Mouse (Mus musculus) thymus, adult 2 months (tissue): ENCODE data around the gene Odf3l1.

Experiments used
- CTCF ChIP-seq: fragments of 200-500 bp; IDR thresholded peaks from 2 replicates; pipeline ENCODE4 v1.5.1; 2012; ENCODE audit warnings: mild to moderate bottlenecking, control low read depth, low read length, moderate library complexity, borderline replicate concordance; ENCODE audit not compliant: control insufficient read depth, poor library complexity, insufficient read depth; ENCODE audit errors: extremely low read depth
- POLR2A ChIP-seq: fragments of 200-500 bp; IDR thresholded peaks from 2 replicates; pipeline ENCODE4 v1.6.1; 2012; ENCODE audit warnings: mild to moderate bottlenecking, low read length, control low read depth, moderate library complexity; ENCODE audit not compliant: control insufficient read depth, poor library complexity, insufficient read depth; ENCODE audit errors: extremely low read depth

DNA sequence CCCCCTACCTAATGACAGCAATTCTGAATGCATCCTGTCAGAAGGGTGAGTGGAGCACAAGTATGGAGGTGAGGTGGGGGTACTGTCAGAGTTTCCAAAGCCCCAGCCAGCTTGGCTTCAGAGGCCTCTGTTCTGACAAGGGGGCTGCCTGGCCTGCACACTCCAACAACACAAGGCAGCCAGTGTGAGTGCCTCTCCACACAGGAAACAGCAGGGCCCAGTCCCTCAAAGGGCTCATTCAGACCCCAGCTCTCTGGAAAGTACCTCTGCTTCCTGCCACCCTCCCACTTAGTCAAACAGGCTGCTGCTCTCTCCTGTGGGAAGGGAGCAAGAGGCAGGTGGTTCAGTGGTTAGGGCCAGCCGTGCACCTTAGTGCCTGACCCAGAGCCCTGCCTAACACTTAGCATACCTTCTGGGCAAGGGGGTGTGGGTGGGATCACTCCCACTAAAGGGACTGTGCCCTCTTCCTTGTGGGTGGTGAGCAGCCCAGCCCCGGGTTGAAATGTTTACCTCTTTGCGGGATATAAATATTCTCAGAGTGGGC, 17.1 kb upstream of the Odf3l1 start:
- TF ChIP-seq CTCF (no peak), POLR2A (no peak)
